Mouse (Mus musculus) limb, embryonic 10.5 days (tissue): ENCODE measurements around the gene Ifna11. TPM values are rescaled to one million over a fixed set of nuclear protein-coding genes. Genes with fewer than 3 reads are reported as not detected.

Experiments used
- DNase-seq: peaks from one replicate; pipeline ENCODE4 v3.0.0-alpha.2; 2017; ENCODE audit warnings: low spot score
- H3K27ac ChIP-seq: fragments of 300-500 bp; sonication (generic); 2 replicates; pipeline ENCODE4 v1.5.1; 2016; ENCODE audit warnings: mild to moderate bottlenecking
- H3K27me3 ChIP-seq: fragments of 300-500 bp; sonication (generic); 2 replicates; pipeline ENCODE4 v1.6.1; 2016; ENCODE audit warnings: low read depth, mild to moderate bottlenecking; ENCODE audit not compliant: poor library complexity, severe bottlenecking
- H3K36me3 ChIP-seq: fragments of 300-500 bp; sonication (generic); 2 replicates; pipeline ENCODE4 v1.6.1; 2016; ENCODE audit warnings: mild to moderate bottlenecking, moderate library complexity
- H3K4me1 ChIP-seq: fragments of 300-500 bp; sonication (generic); 2 replicates; pipeline ENCODE4 v1.6.1; 2016
- H3K4me3 ChIP-seq: fragments of 300-500 bp; sonication (generic); 2 replicates; pipeline ENCODE4 v1.5.1; 2016; ENCODE audit warnings: mild to moderate bottlenecking, moderate library complexity
- H3K9me3 ChIP-seq: fragments of 300-500 bp; sonication (generic); replicated peaks from 2 replicates; pipeline ENCODE4 v1.6.1; 2016; ENCODE audit warnings: mild to moderate bottlenecking
- WGBS: fragments of 180-500 bp; shearing (Covaris S2); methylation state at CpG from one replicate; pipeline ENCODE4 v1.1.7; 2016; 5-methylcytosine and 5-hydroxymethylcytosine counted together
- polyA plus RNA-seq: library from polyadenylated mRNA; unstranded; fragments of >200 nt; fragmentation: Nextera tagmentation; extraction: Ambion mirVana; gene quantifications from 2 replicates; pipeline ENCODE4 v1.2.1, GENCODE M21; 2016

The Ifna11 gene
- polyA plus RNA-seq, 1 experiment from 2014 or later: not detected

DNA sequence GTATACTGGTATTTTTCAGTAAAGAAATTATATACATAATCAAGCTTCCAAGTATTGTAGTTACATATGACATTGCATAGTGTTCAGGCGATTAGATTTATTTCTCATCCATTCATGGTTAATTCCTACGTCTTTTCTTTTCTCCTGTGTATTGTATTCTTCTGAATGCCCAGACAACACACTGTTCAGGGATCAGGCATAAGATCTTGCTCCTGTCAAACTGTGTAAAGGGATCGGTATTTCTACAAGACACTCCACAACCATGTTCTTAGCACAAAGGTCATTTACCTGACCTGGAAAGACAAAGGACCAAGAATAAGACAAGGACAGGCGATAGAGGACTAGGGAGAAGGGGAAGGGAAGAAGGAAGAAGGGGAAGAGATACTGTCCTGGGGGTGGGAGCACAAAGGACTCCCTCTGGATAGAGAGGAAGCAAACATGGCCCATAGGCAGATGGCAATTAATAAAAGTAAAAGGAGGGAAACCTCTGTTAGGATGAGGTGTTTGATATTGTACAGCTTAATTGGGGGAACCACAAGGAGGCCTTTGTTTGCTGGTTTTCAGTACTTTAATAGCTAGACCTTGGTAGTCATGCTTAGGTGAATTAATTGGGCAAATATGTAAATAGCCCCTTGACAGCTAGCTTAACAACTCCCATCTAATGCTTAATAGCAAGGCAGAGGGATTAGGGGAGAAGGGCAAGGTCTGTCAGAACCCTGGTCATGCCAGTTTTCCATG lies 31.4 kb downstream of the Ifna11 start:
- no peak for DNase-seq
- H3K4me3 ChIP-seq: no peak overlapping the region
- no peak overlapping the region for H3K27ac ChIP-seq
- H3K4me1 ChIP-seq: no peaks in the 10 kb centered on the region
- 81% methylated on average over 4 of the region's 4 CpGs for whole genome bisulfite sequencing
- H3K27me3 ChIP-seq: no peaks in the 10 kb centered on the region
- H3K36me3 ChIP-seq: no peaks in the 10 kb centered on the region
- no peaks in the 10 kb centered on the region for H3K9me3 ChIP-seq

DNA sequence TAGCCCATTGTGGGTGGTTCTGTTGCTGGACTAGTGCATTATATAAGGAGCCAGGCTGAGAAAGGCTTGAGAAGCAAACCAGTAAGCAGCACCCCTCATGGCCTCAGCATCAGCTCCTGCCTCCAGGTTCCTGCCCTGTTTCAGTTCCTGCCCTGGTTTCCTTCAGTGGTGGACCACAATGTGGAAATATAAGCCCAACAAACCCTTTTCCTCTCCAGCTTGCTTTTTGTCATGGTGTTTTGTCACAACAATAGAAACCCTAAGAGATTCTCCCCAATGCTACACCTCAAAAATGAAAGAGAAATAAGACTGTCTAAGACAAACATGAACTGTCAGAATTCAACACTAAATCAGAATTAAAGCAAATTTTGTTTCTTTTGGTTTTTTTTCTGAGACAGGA lies 39.5 kb downstream of the Ifna11 start:
- H3K27me3 ChIP-seq: peaks cover 9% of the 10 kb centered on the region
- H3K4me1 ChIP-seq: peaks cover 7% of the 10 kb centered on the region
- no peaks in the 10 kb centered on the region for H3K36me3 ChIP-seq
- H3K9me3 ChIP-seq: no peaks in the 10 kb centered on the region
- DNase-seq: no peak
- H3K4me3 ChIP-seq: no peak overlapping the region
- no peak overlapping the region for H3K27ac ChIP-seq

DNA sequence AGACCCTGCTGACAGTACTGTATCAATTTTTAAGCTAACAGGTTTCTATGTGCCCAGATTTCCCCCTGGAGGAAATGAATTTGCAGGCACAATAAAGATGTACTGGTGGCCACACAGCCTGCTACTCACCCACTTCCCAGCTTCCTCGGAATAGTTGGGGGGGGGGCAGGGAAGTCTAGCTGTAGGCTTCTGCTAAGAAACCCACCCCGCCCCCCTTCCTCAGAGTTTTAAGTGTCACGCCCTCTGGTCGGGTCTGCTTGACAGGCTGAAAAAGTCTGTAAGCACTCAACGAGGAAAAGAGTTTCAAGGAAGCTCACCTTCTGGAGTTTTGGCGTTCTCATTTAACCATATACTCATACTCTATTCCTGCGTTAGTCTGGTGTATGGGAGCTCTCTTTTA lies 43.5 kb downstream of the Ifna11 start:
- H3K27me3 ChIP-seq: peaks cover 26% of the 10 kb centered on the region
- no peak overlapping the region for H3K27ac ChIP-seq
- no peaks in the 10 kb centered on the region for H3K36me3 ChIP-seq
- peaks cover 25% of the 10 kb centered on the region for H3K4me1 ChIP-seq
- H3K9me3 ChIP-seq: no peaks in the 10 kb centered on the region
- WGBS: 11% methylated on average over 7 of the region's 7 CpGs
- no peak overlapping the region for H3K4me3 ChIP-seq
- DNase-seq: no peak

DNA sequence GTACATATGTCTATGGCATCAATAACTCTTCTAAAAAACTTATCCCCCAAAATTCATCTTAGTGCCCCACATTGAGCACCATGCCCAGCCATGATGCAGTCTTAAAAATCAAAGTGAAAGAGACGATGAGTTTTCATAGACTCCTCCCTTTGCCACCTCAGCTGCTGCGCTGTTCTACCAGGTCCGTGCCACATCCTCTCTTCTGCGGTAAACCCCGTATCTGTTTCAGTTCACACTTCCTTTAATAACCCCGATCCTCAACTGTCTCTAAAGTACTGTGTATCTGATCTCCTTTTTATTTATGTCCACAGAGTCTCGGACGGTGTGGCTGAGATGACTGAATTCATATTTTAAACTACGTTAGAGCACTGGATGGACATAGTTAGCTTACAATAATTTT lies 44.8 kb downstream of the Ifna11 start:
- Histone ChIP-seq H3K9me3 (no peaks in the 10 kb centered on the region), H3K27me3 (peaks cover 26% of the 10 kb centered on the region), H3K27ac (no peak overlapping the region), H3K4me3 (no peak overlapping the region), H3K36me3 (no peaks in the 10 kb centered on the region), H3K4me1 (peaks cover 27% of the 10 kb centered on the region)
- 65% methylated on average over 9 of the region's 9 CpGs for WGBS
- DNase-seq: no peak

DNA sequence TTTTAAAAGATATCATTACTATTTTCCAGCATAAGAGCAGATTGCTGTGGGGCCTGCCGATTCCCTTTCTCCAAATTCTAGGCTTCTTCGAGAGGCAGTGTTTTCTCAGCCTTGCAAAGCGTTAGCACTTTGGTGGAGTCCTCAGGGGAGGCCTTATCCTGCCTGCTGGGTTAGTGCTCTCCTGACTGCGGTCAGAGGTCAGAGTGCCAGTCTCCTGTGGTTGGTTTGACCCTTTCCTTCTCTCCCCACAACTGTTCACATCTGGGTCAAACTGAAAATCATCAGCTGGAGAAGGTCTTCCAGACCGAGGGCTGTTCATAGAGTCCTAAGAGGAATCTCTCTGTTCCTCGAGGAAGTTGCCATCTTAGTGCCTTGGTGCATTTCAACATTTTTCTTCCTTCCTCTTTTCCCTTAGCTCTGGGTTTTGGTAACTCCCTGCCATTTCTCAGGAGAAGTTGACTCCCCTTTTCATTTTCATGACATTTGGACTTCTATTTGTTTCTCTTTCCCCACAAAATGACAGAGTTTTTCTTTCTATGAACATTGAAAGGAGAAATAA lies 45.3 kb downstream of the Ifna11 start:
- WGBS: 41% methylated on average over 6 of the region's 6 CpGs
- H3K27me3 ChIP-seq: peaks cover 26% of the 10 kb centered on the region
- no peak for DNase-seq

DNA sequence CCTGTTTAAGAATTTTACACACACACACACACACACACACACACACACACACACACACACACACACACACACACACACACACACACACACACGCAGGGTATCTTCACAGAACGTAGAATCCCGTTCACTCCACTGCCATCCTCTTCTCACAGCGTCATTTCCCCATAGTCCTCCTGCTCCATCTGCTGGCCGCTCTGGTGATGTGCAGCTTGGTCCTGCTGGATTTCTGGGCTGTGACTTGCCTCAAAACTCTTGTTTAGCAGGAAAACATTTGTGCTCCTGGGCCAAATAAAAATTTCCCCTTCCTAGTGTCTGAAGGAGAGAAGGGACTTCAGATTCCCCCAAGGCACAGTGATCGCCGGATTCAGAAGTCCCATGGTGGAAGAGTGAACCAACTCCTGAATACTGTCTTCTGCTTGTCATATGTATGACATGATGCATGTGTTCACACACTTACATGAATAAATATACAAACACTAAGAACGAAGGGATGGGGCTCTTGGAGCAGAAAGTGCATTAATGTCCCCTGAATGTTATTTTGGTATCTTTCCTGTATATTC lies 47.7 kb downstream of the Ifna11 start:
- peaks cover 25% of the 10 kb centered on the region for H3K27me3 ChIP-seq
- H3K4me1 ChIP-seq: peaks cover 27% of the 10 kb centered on the region
- H3K4me3 ChIP-seq: peak overlapping the region; percentile 66
- no peaks in the 10 kb centered on the region for H3K36me3 ChIP-seq
- no peaks in the 10 kb centered on the region for H3K9me3 ChIP-seq
- WGBS: 2% methylated on average over 8 of the region's 8 CpGs
- DNase-seq: peak; percentile 85
- no peak overlapping the region for H3K27ac ChIP-seq

More for the DNA sequence above, 45.3 kb downstream of the Ifna11 start:
- Histone ChIP-seq H3K4me1 (peaks cover 27% of the 10 kb centered on the region), H3K36me3 (no peaks in the 10 kb centered on the region), H3K4me3 (no peak overlapping the region), H3K27ac (no peak overlapping the region), H3K9me3 (no peaks in the 10 kb centered on the region)

DNA sequence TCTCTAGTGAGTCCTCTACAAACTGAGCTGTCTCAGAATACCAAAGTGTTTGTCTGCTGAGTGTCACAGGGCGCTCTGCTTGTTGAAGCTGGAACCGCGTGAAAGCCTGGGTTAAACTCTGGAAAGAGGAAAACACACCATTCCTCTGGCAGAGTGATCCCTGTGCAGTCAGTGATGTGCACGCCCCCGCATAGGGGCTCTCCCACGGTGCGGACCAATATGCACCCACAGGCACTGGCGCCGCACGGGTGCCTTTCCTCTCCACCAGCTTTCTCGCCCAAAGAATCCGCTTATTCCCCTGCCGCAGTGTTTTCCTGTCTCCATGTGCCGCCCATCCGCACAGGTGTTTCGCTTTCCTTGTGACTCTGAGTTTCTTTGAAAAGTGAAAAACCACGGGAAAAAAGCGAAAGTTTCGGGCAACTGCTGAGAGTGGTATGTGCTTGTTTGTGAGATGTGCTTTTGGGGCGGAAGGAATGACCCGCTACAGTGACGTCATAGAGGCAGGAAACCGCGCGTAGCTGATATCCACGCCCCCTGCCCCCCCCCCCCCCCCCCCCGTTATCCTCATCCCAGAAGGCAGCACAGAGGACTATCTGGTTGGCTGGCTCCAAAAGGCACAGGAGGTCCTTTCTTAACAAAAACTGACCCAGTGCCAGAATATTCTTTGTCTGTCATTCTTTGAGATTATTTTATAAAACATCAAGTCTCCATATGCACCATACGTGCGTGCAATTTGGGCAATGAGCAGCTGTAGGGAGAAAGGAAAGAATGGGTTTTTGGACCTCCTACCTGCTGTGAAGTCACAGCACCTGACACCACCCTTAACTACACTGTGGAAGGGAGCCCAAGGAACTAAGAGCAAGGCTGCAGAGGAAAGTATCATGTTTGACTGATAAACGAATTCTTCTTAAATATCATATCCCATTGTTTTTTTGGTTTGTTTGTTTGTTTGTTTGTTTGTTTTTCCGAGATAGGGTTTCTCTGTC lies 48.5 kb downstream of the Ifna11 start:
- Histone ChIP-seq H3K36me3 (no peaks in the 10 kb centered on the region), H3K4me1 (peaks cover 24% of the 10 kb centered on the region), H3K27me3 (peaks cover 19% of the 10 kb centered on the region), H3K27ac (peak overlapping the region; percentile 46; the same call in 1 of the 2 replicates), H3K9me3 (no peaks in the 10 kb centered on the region), H3K4me3 (peak overlapping the region; percentile 66)
- peak; percentile 61 for DNase-seq
- WGBS: 10% methylated on average over 31 of the region's 31 CpGs

Other genes starting within 250 kb of the Ifna11 start
- gene Ifna14, start 248.2 kb upstream of the Ifna11 start, polyA plus RNA-seq: not detected in 2 replicates
- gene Ifna9, start 227.6 kb upstream of the Ifna11 start, polyA plus RNA-seq: not detected in 2 replicates
- gene Ifna12, start 216.6 kb upstream of the Ifna11 start, polyA plus RNA-seq: not detected in 2 replicates
- gene C87499, start 185.5 kb upstream of the Ifna11 start, polyA plus RNA-seq: not detected in 2 replicates
- 0.24 TPM in 1 of 2 replicates, not detected in the other for gene Ifna13, start 175.5 kb upstream of the Ifna11 start, polyA plus RNA-seq
- not detected in 2 replicates for gene Ifna16, start 143.0 kb upstream of the Ifna11 start, polyA plus RNA-seq
- gene Ifna2, start 136.0 kb upstream of the Ifna11 start, polyA plus RNA-seq: not detected in 2 replicates
- gene Ifnab, start 128.6 kb upstream of the Ifna11 start, polyA plus RNA-seq: not detected in 2 replicates
- gene Gm26566, start 98.2 kb upstream of the Ifna11 start, polyA plus RNA-seq: 1.1 and 1.5 TPM in 2 replicates
- gene Klhl9, start 97.5 kb upstream of the Ifna11 start, polyA plus RNA-seq: 82.7 and 106 TPM in 2 replicates
- gene Gm13271, start 65.1 kb upstream of the Ifna11 start, polyA plus RNA-seq: 0.33 TPM in 1 of 2 replicates, not detected in the other
- 0.40 and 0.54 TPM in 2 replicates for gene Gm13283, start 59.8 kb upstream of the Ifna11 start, polyA plus RNA-seq
- gene Gm13290, start 46.1 kb upstream of the Ifna11 start, polyA plus RNA-seq: 0.74 and 0.94 TPM in 2 replicates
- not detected in 2 replicates for gene Gm13289, start 43.0 kb upstream of the Ifna11 start, polyA plus RNA-seq
- gene Gm13272, start 40.1 kb upstream of the Ifna11 start, polyA plus RNA-seq: not detected in 2 replicates
- 0.16 and 0.39 TPM in 2 replicates for gene Ifnz, start 37.8 kb upstream of the Ifna11 start, polyA plus RNA-seq
- not detected in 2 replicates for gene Gm13276, start 34.2 kb upstream of the Ifna11 start, polyA plus RNA-seq
- not detected in 2 replicates for gene Gm13277, start 31.3 kb upstream of the Ifna11 start, polyA plus RNA-seq
- not detected in 2 replicates for gene Gm13278, start 28.4 kb upstream of the Ifna11 start, polyA plus RNA-seq
- gene Gm13275, start 25.5 kb upstream of the Ifna11 start, polyA plus RNA-seq: not detected in 2 replicates
- gene Gm13279, start 22.6 kb upstream of the Ifna11 start, polyA plus RNA-seq: not detected in 2 replicates
- 0.28 and 0.48 TPM in 2 replicates for gene Gm13285, start 20.3 kb upstream of the Ifna11 start, polyA plus RNA-seq
- gene Gm13287, start 16.7 kb upstream of the Ifna11 start, polyA plus RNA-seq: not detected in 2 replicates
- gene Gm13288, start 14.4 kb upstream of the Ifna11 start, polyA plus RNA-seq: 0.15 TPM in 1 of 2 replicates, not detected in the other
- not detected in 2 replicates for gene Ifna7, start 3.7 kb upstream of the Ifna11 start, polyA plus RNA-seq
- gene Ifna6, start 7.5 kb downstream of the Ifna11 start, polyA plus RNA-seq: not detected in 2 replicates
- gene Ifna5, start 15.6 kb downstream of the Ifna11 start, polyA plus RNA-seq: not detected in 2 replicates
- gene Ifna4, start 21.9 kb downstream of the Ifna11 start, polyA plus RNA-seq: not detected in 2 replicates
- gene Ifna1, start 30.1 kb downstream of the Ifna11 start, polyA plus RNA-seq: not detected in 2 replicates
- gene Ifne, start 60.2 kb downstream of the Ifna11 start, polyA plus RNA-seq: not detected in 2 replicates